Mouse (Mus musculus): Measurements from ENCODE around the gene Inf2.

Inf2 gene

GRCm38 (mm10) chr12:112588426-112589256 is at the start of gene Inf2:
Gene Inf2 (plus strand): TSS chr12:112588784.
- DNase-seq = peak; percentile 65

- DNase-seq = no peak
These were observed 49.1 kb upstream of the Inf2 start for GRCm38 (mm10) chr12:112539466-112539965.

GRCm38 (mm10) chr12:112540321-112540720 is 48.3 kb upstream of the Inf2 start:
- no peak for DNase-seq

GRCm38 (mm10) chr12:112541483-112542091 is 47.0 kb upstream of the Inf2 start:
- no peak for DNase-seq

GRCm38 (mm10) chr12:112542257-112542919 is 46.2 kb upstream of the Inf2 start:
- DNase-seq = no peak

- DNase-seq = peak; percentile 73
These were observed 45.7 kb upstream of the Inf2 start for GRCm38 (mm10) chr12:112542920-112543300.

- DNase-seq = no peak
These were observed 44.6 kb upstream of the Inf2 start for GRCm38 (mm10) chr12:112543941-112544340.

GRCm38 (mm10) chr12:112544946-112545701 is 43.5 kb upstream of the Inf2 start:
- no peak for DNase-seq

- no peak for DNase-seq
These were observed 42.5 kb upstream of the Inf2 start for GRCm38 (mm10) chr12:112546110-112546509.

GRCm38 (mm10) chr12:112549287-112549686 is 39.3 kb upstream of the Inf2 start:
- DNase-seq = no peak

GRCm38 (mm10) chr12:112551861-112552375 is 36.7 kb upstream of the Inf2 start:
- peak; percentile 82 for DNase-seq

- DNase-seq = no peak
These were observed 36.1 kb upstream of the Inf2 start for GRCm38 (mm10) chr12:112552520-112552919.

GRCm38 (mm10) chr12:112554900-112555299 is 33.7 kb upstream of the Inf2 start:
- no peak for DNase-seq

GRCm38 (mm10) chr12:112556531-112557060 is 32.0 kb upstream of the Inf2 start:
- DNase-seq = no peak

GRCm38 (mm10) chr12:112557219-112557618 is 31.4 kb upstream of the Inf2 start:
- DNase-seq = no peak

- no peak for DNase-seq
These were observed 29.4 kb upstream of the Inf2 start for GRCm38 (mm10) chr12:112559231-112559630.

- no peak for DNase-seq
These were observed 28.9 kb upstream of the Inf2 start for GRCm38 (mm10) chr12:112559671-112560070.

- no peak for DNase-seq
These were observed 28.3 kb upstream of the Inf2 start for GRCm38 (mm10) chr12:112560176-112560797.

GRCm38 (mm10) chr12:112561163-112561562 is 27.4 kb upstream of the Inf2 start:
- DNase-seq = no peak

GRCm38 (mm10) chr12:112562462-112562861 is 26.1 kb upstream of the Inf2 start:
- no peak for DNase-seq

- DNase-seq = no peak
These were observed 25.6 kb upstream of the Inf2 start for GRCm38 (mm10) chr12:112563011-112563410.

- no peak for DNase-seq
These were observed 18.4 kb upstream of the Inf2 start for GRCm38 (mm10) chr12:112570160-112570559.

Measured in cerebellum, adult 9-11 months (tissue).